Mouse (Mus musculus) kidney, adult 2 months (tissue): ENCODE results near the gene Gmfb. TPM values are rescaled to one million over a fixed set of nuclear protein-coding genes. Genes with fewer than 3 reads are reported as not detected.

Experiments used
- DNase-seq: peaks from one replicate; pipeline ENCODE4 v3.0.0; 2021
- H3K27ac ChIP-seq: fragments of 200-500 bp; 2 replicates; pipeline ENCODE4 v1.5.1; 2012; ENCODE audit warnings: low read depth, low read length, control low read depth, inconsistent platforms; ENCODE audit not compliant: insufficient read depth
- H3K27me3 ChIP-seq: fragments of 200-500 bp; replicated peaks from 2 replicates; pipeline ENCODE4 v1.6.1; 2012; ENCODE audit warnings: mild to moderate bottlenecking, moderate library complexity, low read length, inconsistent platforms; ENCODE audit not compliant: control insufficient read depth, insufficient read depth
- H3K36me3 ChIP-seq: fragments of 200-500 bp; 2 replicates; pipeline ENCODE4 v1.6.1; 2012; ENCODE audit warnings: mild to moderate bottlenecking, moderate library complexity, low read length, inconsistent platforms; ENCODE audit not compliant: control insufficient read depth, insufficient read depth
- H3K4me1 ChIP-seq: fragments of 200-500 bp; 2 replicates; pipeline ENCODE4 v1.6.1; 2011; ENCODE audit warnings: low read length; ENCODE audit not compliant: control insufficient read depth, insufficient read depth
- H3K4me3 ChIP-seq: fragments of 200-500 bp; 2 replicates; pipeline ENCODE4 v1.5.1; 2011; ENCODE audit warnings: mild to moderate bottlenecking, low read depth, low read length, control low read depth; ENCODE audit not compliant: insufficient read depth
- CTCF ChIP-seq: fragments of 200-500 bp; conservative IDR thresholded peaks from 2 replicates; pipeline ENCODE4 v1.5.1; 2011; ENCODE audit warnings: low read depth, mild to moderate bottlenecking, control low read depth, low read length, moderate library complexity, mixed read lengths; ENCODE audit not compliant: insufficient read depth, insufficient read length
- POLR2A ChIP-seq: fragments of 200-500 bp; IDR thresholded peaks from one replicate; pipeline ENCODE4 v1.6.1; 2011; ENCODE audit warnings: low read depth, low read length, control low read depth
- WGBS: fragments of 180-500 bp; shearing (Covaris S2); methylation state at CpG from one replicate; pipeline ENCODE4 v1.1.7; 2018; 5-methylcytosine and 5-hydroxymethylcytosine counted together
- polyA plus RNA-seq: library from polyadenylated mRNA; depleted of rRNA; stranded (reverse); fragments of >200 nt; gene quantifications from 2 replicates; pipeline ENCODE4 v1.2.3, GENCODE M21; 2012

Gmfb gene
- polyA plus RNA-seq, 1 experiment, result 20.7 TPM

DNA sequence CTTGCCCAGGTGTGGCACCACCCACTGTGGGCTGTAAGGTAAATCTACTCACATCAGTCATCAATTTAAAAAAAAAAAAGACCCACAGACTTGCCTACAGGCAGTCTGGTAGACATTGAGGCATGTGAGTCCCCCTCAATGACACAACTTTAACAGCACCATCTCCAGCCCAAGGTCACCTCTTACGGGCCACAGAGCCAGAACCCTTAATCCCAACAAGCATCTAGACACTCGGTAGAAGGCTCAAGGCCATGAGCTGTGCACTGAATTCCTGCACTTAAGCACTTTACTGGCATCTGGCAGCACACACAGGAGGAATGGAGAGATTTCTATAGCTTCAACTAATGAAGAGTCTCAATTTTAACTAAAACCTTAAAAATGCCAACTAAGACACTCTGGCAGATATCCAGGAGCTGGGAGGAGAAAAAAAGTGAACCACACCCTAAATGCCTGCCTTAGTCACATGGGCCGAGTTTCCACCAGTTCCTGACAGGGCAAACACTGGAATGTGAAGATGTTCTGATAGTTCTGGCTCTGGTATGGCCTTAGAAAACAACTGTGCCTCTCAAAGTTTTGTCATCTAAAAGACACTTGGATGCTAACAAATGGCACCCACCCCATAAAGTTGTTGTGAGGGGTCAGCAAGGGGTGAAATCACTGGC lies 21.2 kb downstream of the Gmfb start:
- H3K27ac ChIP-seq, result no peak overlapping the region; the same call in 1 of the 2 replicates
- 0 out of 2 replicates have a peak, but pooled peaks cover 3% of the 10 kb centered on the region for H3K4me1 ChIP-seq
- WGBS, result 72% methylated on average over 3 of the region's 3 CpGs
- peak; percentile 46 for DNase-seq
- H3K36me3 ChIP-seq, result no peaks in the 10 kb centered on the region
- no peak overlapping the region for H3K4me3 ChIP-seq
- H3K27me3 ChIP-seq, result no peaks in the 10 kb centered on the region
- TF ChIP-seq POLR2A (no peak), CTCF (no peak)

DNA sequence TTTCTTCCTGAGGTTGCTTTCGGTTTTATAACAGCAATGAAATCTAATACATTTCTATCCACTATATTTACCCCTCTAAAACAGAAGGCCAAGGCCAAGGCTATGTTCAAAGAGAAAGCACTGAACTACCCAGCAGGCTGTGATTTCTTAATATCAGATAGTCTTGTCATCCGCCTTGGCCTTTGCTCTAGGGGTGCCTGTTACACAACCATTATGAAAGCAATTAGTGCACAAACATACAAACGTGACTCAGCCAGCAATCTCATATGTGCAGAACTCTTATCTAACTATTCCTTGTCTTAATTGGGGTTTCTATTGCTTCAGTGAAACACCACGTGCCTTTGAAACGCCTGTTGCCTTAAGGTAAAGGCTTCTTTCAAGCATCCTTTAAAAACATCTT lies 27.9 kb downstream of the Gmfb start:
- no peak for DNase-seq

DNA sequence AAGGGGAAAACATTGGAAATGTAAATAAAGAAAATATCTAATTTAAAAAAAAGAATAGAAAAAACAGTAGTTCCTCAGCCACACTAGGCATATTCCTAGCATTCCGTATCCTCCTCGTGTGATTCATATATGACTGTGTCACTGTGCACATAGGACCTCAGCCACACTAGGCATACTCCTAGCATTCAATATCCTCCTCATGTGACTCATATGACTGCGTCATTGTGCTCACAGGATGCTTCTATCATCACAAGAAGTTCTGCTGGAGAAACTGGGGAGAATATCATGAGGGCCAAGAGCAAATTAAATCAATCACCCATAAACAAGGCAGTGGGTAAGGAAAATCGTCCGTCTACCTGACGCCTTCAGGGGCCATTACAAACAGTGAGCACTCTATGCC lies 31.3 kb downstream of the Gmfb start:
- Histone ChIP-seq H3K27me3 (no peaks in the 10 kb centered on the region), H3K27ac (no peak overlapping the region), H3K4me3 (no peak overlapping the region), H3K4me1 (peaks cover 4% of the 10 kb centered on the region; the same call in 1 of the 2 replicates), H3K36me3 (no peaks in the 10 kb centered on the region)
- TF ChIP-seq CTCF (no peak), POLR2A (no peak)
- DNase-seq, result no peak
- 87% methylated on average over 6 of the region's 6 CpGs for WGBS

More for the DNA sequence above, 27.9 kb downstream of the Gmfb start:
- Histone ChIP-seq H3K27me3 (no peaks in the 10 kb centered on the region), H3K4me3 (no peak overlapping the region), H3K27ac (no peak overlapping the region), H3K36me3 (no peaks in the 10 kb centered on the region), H3K4me1 (no peaks in the 10 kb centered on the region)
- TF ChIP-seq CTCF (no peak), POLR2A (no peak)
- 86% methylated on average over 5 of the region's 5 CpGs for WGBS

DNA sequence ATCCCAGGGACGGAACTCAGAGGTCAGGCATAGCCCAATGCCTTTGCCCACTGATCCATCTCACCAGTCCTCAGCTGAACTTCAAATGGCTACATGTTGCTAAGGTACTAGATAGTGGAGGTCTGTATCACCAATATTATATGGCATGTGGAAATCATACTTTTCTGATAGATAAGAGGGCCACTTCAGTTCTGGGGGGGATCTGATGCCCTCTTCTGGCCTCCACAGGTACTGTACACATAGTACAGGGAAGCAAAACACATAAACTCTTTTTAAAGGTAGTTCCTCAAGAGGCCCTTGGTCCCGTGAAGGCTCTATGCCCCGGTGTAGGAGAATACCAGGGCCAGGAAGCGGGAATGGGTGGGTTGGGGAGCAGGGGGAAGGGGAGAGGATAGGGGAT lies 31.7 kb downstream of the Gmfb start:
- peaks cover 4% of the 10 kb centered on the region; the same call in 1 of the 2 replicates for H3K4me1 ChIP-seq
- no peak overlapping the region for H3K4me3 ChIP-seq
- DNase-seq, result peak; percentile 11
- TF ChIP-seq POLR2A (no peak), CTCF (peak; percentile 26; the same call in 1 of the 2 replicates)
- 79% methylated on average over 4 of the region's 4 CpGs for WGBS
- H3K36me3 ChIP-seq, result no peaks in the 10 kb centered on the region
- no peak overlapping the region for H3K27ac ChIP-seq
- no peaks in the 10 kb centered on the region for H3K27me3 ChIP-seq

DNA sequence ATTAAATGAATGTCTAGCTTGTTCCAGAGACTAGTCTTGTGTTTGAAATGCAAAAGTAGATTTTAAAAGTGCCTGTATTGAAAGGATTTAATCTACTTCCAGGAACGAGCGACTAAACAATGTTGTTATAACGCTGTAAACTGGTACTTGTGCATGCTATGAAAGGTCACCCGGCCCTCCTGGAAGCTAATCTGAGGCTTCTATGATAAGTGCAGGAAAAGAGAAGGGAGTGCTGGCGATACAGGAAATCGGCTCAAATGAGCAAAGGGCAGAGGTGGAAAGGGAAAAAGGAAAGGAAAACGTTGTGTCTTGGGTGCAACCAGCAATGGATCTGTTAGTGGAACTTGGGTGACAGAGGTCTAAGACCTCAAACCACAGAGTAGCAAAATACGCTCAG lies 33.5 kb downstream of the Gmfb start:
- no peaks in the 10 kb centered on the region for H3K36me3 ChIP-seq
- no peak overlapping the region for H3K4me3 ChIP-seq
- no peak for DNase-seq
- WGBS, result 17% methylated on average over 8 of the region's 8 CpGs
- peak overlapping the region; percentile 28; the same call in 1 of the 2 replicates for H3K27ac ChIP-seq
- H3K4me1 ChIP-seq, result peaks cover 4% of the 10 kb centered on the region; the same call in 1 of the 2 replicates
- TF ChIP-seq POLR2A (no peak), CTCF (no peak)
- no peaks in the 10 kb centered on the region for H3K27me3 ChIP-seq

DNA sequence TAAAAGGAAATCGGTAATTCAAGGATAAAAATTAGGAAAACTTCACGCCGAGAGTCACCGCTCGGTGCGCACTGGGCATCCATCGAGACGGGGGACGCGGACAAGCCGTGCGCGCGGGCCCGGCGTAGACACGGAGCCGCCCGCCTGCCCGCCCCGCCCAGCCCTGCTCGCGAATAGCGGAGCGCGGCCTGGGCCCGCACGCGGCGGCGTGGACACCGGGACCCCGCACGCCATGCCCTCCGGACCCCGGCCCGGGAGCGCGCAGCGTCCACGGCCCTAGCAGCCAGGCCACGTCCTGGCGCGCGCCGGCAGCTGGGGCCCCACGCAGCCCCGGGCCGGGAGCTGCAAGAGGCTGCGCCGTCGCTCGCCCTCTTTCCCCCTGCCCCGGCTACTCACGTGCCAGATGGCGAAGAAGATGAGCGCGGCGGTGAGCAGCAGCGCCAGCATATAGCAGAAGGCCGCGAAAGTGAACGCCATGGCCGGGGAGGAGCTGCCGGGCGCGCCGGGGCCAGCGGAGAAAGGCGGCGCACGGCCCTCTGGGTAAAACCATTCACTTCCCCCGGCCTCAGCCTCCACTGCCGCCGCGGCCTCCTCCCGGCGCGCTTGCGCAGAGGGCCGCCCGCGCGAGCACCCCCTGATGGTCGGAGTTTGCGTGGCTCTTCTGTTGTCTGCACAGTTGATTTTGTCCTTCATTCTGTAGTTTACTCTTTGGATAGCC lies 34.1 kb downstream of the Gmfb start, which contains the start of gene Cnih1:
TSS of gene Cnih1 (minus strand) at position 625 of the 718 bp plus-strand sequence.
- peak within 1 kb of the TSS; percentile 66 for H3K27ac ChIP-seq
- DNase-seq, result peak; percentile 94

DNA sequence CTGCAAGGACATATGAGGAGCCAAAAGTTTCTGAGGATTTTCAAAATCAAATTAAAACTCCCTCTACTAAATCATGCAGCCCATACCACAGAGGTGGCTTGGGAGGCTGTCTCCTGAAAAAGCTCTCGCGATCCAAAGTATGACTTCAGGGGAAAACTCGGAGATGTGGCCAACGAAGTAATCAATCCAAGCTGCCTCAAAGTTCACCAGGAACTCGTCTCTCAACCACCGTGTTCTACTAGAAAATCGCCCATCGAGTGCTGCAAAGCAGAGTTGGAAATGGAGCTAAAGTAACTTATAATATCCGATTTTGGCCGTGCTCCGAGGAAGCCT lies 34.6 kb downstream of the Gmfb start:
- Histone ChIP-seq H3K4me1 (peaks cover 4% of the 10 kb centered on the region; the same call in 1 of the 2 replicates), H3K4me3 (peak overlapping the region; percentile 95), H3K36me3 (no peaks in the 10 kb centered on the region), H3K27ac (no peak overlapping the region; the same call in 1 of the 2 replicates), H3K27me3 (no peaks in the 10 kb centered on the region)
- under 1% methylated on average over 11 of the region's 11 CpGs for WGBS
- TF ChIP-seq POLR2A (no peak), CTCF (no peak)
- DNase-seq, result no peak

More for the DNA sequence above, 34.1 kb downstream of the Gmfb start, which contains the start of gene Cnih1:
- under 1% methylated on average over 86 of the region's 86 CpGs for WGBS
- Histone ChIP-seq H3K36me3 (no peaks in the 10 kb centered on the region), H3K4me3 (peak within 1 kb of the TSS; percentile 95), H3K4me1 (peaks cover 4% of the 10 kb centered on the region; the same call in 1 of the 2 replicates), H3K27me3 (no peaks in the 10 kb centered on the region)
- TF ChIP-seq POLR2A (peak; percentile 22), CTCF (peak; percentile 66)
